Mouse (Mus musculus): ENCODE data around the gene Lifr. TPM values are rescaled to one million over a fixed set of nuclear protein-coding genes. Genes with fewer than 3 reads are reported as not detected.
A peak's percentile ranks its signal among the peaks of the same experiment; 100 is the strongest.

The Lifr gene
- total RNA-seq, 2 experiments from 2014 or later = 47.8 to 56.1 TPM

DNA sequence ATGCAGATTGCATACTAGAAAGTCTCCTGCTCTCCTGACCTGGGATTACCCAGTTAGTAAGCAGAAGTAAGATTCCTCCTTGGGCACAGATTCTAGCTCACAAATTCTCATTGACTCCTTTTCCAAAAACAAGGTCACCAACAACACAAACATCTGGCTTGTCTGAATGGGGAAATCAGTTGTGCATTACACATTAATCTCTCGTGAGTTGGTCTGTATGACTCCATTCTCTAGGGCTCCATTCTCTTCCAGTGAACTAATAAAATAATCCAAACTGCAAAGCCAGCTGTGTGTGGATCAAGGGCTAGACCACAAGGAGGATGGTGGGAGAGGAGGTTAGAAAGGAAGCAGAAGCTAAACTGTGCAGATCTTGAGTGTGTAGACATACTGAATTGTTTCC is 25.8 kb downstream of the Lifr start:
- Histone ChIP-seq H3K27ac (no peak overlapping the region), H3K4me3 (no peak overlapping the region)
- no peak for TF ChIP-seq CTCF (IDR thresholded peaks at IDR 0.05)
- intact Hi-C loops (cut with DNase I) = no loop called here
- DNase-seq (ENCODE audit: extremely low spot score in 1 of 2, low spot score in 2 of 2) = no peak

DNA sequence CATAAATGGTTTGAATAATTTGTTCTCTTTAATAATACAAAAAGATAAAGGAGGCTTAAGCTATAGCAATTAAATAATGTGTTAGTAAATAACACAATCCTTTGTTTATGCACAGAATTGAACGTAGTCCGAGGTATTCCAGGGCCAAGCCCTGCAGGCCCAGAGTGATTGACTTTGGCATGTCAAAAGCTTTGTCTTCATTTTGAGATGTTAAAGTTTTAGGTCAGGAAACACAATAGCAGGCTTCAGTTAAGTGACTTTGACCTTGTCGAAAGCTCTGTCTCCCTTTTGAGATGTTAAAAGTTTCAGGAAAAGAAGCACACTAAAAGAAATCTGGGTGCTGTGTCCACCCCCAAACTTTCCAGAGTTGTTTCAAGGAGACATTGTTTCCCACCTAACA is 26.3 kb downstream of the Lifr start:
- Histone ChIP-seq H3K27ac (no peak overlapping the region), H3K4me3 (no peak overlapping the region)
- TF ChIP-seq CTCF (IDR thresholded peaks at IDR 0.05) = no peak
- no peak for DNase-seq (ENCODE audit: extremely low spot score in 1 of 2, low spot score in 2 of 2)
- intact Hi-C loops (cut with DNase I) = no loop called here

DNA sequence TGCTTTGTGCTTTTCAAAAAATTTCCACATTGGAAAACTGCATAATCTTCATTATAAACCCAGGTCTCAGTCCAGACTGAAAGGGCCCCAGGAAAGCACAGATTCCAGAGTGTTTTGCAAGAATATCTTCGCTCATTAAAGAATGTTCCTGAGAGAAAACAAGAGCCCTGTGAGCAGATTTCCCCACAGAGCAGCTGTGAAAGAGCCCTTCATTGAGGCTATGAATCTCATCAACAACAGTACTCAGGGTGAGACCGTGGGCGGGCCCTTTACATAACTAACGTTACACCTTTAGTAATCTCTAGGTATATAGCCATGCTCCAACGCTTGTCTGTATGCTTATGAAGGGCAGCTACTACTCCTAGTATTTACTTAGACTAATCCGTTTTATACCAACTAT is 27.5 kb downstream of the Lifr start:
- Histone ChIP-seq H3K4me3 (no peak overlapping the region), H3K27ac (no peak overlapping the region)
- intact Hi-C loops (cut with DNase I) = no loop called here
- TF ChIP-seq CTCF (IDR thresholded peaks at IDR 0.05) = no peak
- DNase-seq (ENCODE audit: extremely low spot score in 1 of 2, low spot score in 2 of 2) = no peak

DNA sequence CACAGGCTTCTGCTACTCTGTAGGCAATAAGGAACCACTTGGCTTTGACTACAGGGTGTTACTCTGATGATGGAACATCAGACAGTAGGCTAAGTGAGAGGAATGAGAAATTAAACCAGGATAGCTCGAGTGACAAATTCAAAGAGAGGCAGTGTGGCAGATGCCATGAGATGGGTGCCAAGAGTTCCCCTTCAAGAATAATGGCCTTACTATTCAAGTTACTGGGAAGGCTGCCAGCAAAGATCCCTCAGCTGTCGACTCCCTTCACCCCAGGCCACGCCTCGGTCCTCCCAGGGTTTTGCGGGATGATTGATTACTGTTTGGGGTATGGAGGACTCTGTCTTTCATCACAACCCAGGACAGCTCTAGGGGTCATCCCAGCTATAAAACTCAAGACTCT is 28.4 kb downstream of the Lifr start:
- H3K27ac ChIP-seq = no peak overlapping the region
- intact Hi-C loops (cut with DNase I) = no loop called here

DNA sequence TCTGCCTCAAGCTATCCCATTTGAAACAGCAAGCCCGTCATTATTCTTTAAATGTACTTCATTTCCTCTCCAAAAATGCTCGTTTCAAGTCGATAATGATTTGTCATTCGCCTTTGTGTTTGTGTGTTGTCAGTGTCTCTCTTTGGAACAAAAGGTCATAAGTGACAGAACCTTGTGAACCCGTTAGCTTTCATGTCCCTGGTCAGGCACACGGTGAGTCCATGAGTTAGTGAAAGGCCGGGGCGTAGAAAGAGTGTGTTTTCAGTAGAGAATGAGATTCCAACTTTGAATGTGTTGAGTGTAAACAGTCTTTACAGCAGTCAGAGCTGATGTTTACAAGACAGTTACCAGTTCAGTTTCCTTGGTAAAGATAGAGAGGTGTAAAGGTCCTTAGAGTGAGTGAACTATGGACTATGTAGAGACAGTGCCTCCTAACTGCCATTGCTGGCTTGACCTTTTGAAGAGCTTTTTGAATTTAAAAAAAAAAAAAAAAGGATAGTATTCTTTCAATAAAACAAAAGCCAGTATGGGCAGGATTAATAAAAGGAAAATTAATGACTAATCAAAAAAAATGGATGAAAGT is 29.6 kb downstream of the Lifr start:
- no peak for TF ChIP-seq CTCF (IDR thresholded peaks at IDR 0.05)
- intact Hi-C loops (cut with DNase I) = no loop called here
- no peak for DNase-seq (ENCODE audit: extremely low spot score in 1 of 2, low spot score in 2 of 2)
- H3K27ac ChIP-seq = no peak overlapping the region
- H3K4me3 ChIP-seq = no peak overlapping the region

More for the DNA sequence above, 28.4 kb downstream of the Lifr start:
- no peak overlapping the region for H3K4me3 ChIP-seq
- TF ChIP-seq CTCF (IDR thresholded peaks at IDR 0.05) = no peak
- DNase-seq (ENCODE audit: extremely low spot score in 1 of 2, low spot score in 2 of 2) = peak in 1 of 2 experiments; percentile 30

DNA sequence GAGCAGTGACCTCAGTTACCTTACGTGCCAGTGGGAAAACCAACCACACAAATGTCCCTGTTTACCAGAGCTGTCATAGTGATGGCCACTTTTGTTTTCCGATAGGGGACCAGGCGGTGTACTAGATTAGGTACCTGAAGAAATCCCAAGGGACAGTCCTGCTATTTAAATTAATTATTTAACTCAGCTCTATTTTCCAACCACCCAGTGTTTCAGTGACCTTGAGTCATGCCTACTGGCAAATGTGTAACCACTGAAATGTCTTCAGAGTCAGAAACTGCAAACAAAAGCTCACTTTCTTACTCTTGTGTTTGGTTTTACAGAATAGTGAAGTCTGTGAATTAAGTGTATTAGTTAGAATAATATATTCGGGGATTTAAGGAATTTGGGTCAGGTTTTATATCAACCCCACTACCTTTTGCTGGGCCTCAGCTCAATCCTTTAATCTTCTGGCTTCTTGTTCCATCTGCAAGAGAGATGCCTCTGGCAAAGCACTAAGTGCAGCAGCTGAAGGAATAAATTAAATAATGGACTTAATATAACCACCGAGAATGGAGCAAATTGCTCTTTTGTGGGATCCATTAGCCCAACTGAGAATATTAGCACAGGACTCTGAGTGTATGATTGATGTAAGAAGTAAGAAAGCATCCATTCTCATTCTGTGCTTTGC is 33.5 kb downstream of the Lifr start:
- no peak for TF ChIP-seq CTCF (IDR thresholded peaks at IDR 0.05)
- intact Hi-C loops (cut with DNase I) = no loop called here

DNA sequence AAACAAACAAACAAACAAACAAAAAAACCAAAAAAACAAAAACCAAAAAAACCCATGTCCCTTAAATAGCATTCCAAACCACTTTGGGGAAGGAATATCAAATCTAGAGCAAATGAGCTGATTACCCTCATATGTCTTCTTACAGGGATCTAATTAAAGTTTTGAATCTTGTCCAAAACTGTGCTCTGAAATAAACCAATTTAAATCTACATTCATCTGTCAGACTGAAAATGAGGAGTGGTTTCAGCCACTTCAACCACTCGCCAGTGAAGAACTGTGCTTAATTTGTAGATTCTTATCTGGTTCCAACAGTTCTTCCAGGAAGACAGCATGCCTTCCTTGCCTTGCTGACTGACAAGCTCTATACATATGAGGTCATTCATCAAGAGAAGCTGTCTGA is 35.8 kb downstream of the Lifr start:
- H3K4me3 ChIP-seq = no peak overlapping the region

More for the DNA sequence above, 33.5 kb downstream of the Lifr start:
- Histone ChIP-seq H3K4me3 (no peak overlapping the region), H3K27ac (no peak overlapping the region)
- DNase-seq (ENCODE audit: extremely low spot score in 1 of 2, low spot score in 2 of 2) = no peak

DNA sequence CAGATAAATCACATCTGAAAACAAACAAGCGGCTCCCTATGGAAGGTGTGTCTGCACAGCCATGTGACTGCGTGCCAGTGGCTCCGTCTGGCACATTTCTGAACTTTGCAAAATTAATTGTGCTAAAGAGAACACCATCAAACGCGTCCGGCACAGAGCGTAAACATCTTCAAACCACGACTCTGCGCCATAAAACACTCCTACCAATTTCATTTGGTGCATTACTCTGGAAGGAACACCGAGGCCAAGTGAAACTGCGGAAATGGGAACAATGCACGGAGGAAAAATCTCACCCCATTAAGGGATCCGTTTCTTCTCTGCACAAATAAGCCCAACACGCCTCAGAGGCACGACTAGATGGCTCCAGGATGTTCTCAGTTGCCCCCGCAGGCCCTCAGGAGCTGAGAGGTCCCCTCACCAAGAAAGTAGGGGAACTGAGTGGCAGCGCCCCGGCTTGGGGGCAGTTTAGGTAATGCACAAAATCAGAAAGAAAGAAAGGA is 38.3 kb downstream of the Lifr start:
- Histone ChIP-seq H3K27ac (peak overlapping the region; percentile 98), H3K4me3 (peak overlapping the region; percentile 60)
- DNase-seq (ENCODE audit: extremely low spot score in 1 of 2, low spot score in 2 of 2) = no peak
- TF ChIP-seq CTCF (IDR thresholded peaks at IDR 0.05) = no peak
- intact Hi-C loops (cut with DNase I) = loop anchor here (2.0 to 5.0 kb wide), 4 partner anchors 91 to 218 kb away; no protein-coding TSS in a partner anchor

More for the DNA sequence above, 35.8 kb downstream of the Lifr start:
- H3K27ac ChIP-seq = no peak overlapping the region
- no peak for TF ChIP-seq CTCF (IDR thresholded peaks at IDR 0.05)
- intact Hi-C loops (cut with DNase I) = loop anchor here (5.0 kb wide), 2 partner anchors 89 to 119 kb away; no protein-coding TSS in a partner anchor
- no peak for DNase-seq (ENCODE audit: extremely low spot score in 1 of 2, low spot score in 2 of 2)

DNA sequence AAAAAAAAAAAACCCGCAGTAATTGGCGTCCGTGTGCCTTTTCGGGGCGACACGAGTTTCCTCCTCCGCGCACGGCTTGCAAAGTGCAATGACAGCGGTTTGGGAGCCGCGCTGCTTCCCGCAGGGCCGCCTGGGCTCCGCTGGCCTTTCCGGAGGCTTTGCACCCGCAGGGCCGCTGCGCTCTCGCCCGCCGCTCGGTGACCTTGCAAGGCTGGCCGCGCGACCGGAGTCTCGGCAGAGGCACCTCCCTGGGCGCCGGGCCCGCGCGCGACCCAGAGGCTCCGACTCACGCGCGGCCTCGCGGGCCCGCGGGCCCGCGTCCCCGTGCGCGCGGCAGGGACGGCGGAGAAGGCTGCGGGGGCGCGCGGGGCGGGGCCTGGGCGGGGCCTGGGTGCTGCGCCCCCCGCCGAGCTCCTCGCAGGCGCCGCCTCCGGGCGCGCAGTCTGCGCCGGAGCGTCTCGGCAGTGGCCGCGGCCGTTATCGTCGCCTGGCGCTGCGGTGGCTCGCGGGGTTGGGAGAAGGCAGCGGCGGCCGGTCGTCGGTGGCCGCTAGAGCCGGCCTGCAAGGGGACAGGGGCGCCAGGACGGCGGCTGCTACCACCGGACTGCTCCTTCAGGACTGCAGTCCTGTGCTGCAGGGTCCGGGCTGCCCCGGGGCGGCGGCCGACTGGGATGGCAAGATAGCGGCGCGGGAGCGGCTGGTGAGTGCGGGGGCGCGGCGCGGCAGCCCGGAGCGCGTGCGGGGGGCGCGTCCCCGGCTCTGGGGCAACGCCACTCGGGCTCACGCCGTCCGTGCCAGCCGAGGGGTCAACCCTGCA is 38.9 kb downstream of the Lifr start:
- TF ChIP-seq CTCF (IDR thresholded peaks at IDR 0.05) = no peak; the same call in 1 of the 2 replicates
- intact Hi-C loops (cut with DNase I) = loop anchor here (2.0 to 5.0 kb wide), 4 partner anchors 92 to 219 kb away; no protein-coding TSS in a partner anchor
- Histone ChIP-seq H3K4me3 (peak overlapping the region; percentile 71), H3K27ac (peak overlapping the region; percentile 98)
- peak; percentile 89 for DNase-seq (ENCODE audit: extremely low spot score in 1 of 2, low spot score in 2 of 2)

DNA sequence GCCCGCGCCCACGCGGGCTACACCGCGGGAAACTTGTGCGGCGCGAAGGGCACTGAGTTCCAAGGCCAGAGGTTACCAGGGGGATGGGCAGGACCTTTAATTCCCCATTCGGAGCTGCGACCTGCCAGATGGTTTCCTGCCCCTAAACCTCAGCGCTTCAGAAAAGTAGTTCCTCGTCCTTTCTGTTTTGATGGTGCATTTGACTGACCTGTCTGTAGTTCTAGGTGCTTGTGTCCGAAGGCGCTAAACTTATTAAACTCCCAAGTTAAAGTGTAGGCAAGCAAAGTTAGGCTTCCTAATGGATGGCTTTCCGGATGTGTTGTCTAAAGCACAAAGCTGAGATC is 39.5 kb downstream of the Lifr start:
- Histone ChIP-seq H3K27ac (peak overlapping the region; percentile 97), H3K4me3 (peak overlapping the region; percentile 71)
- no peak for TF ChIP-seq CTCF (IDR thresholded peaks at IDR 0.05)
- intact Hi-C loops (cut with DNase I) = loop anchor here (2.0 to 5.0 kb wide), 5 partner anchors 93 to 423 kb away; partner anchors contain the start of gene Rictor
- DNase-seq (ENCODE audit: extremely low spot score in 1 of 2, low spot score in 2 of 2) = no peak

DNA sequence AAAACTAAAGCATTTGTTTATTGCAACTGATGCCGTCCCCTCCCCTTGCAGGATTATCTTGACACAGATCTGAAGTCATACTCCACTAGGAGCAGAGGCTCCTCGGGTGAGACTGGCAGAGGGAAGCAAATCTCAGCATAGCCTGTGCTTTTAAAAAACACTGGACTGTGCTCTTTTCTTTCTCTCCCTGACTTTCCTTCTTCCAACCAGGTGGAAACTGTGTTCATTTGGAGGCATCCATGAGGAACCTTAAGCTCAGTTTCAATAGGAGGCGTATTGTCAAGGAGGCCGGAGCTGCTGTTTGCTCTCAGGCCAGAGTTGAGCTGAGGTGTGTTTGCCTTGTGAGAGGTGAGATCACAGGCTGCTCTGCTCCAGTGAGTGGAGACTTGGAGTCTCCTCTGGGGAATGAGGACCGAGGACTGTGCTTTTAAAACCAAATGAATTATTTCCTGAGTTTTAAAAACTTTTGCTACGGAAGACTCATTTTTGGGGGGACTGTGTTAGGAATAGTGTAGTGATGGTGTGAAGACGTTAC is 40.3 kb downstream of the Lifr start:
- no peak for TF ChIP-seq CTCF (IDR thresholded peaks at IDR 0.05)
- DNase-seq (ENCODE audit: extremely low spot score in 1 of 2, low spot score in 2 of 2) = no peak
- intact Hi-C loops (cut with DNase I) = loop anchor here (5.0 kb wide), 1 partner anchor 423 kb away; the partner anchor contains the start of gene Rictor
- Histone ChIP-seq H3K4me3 (peak overlapping the region; percentile 71), H3K27ac (no peak overlapping the region)
